Mouse (Mus musculus) mesoderm, embryonic 11.5 days (tissue): ENCODE data around the gene Pyy.

Experiments used
- DNase-seq: peaks from one replicate; pipeline ENCODE4 v3.0.0-alpha.2; 2012; ENCODE audit warnings: low read depth, low spot score

Gene Pyy

GRCm38 (mm10) chr11:102107732-102108131, at the start of gene Pyy:
Gene Pyy (minus strand): TSS chr11:102107832.
- DNase-seq = no peak

- DNase-seq = no peak
Observed at GRCm38 (mm10) chr11:102156786-102157089, 49.1 kb upstream of the Pyy start.

- DNase-seq = peak; percentile 93
Observed at GRCm38 (mm10) chr11:102156039-102156785, 48.6 kb upstream of the Pyy start, which contains the start of gene Tmem101. Gene Tmem101 (minus strand): TSS chr11:102156404.

- no peak for DNase-seq
Observed at GRCm38 (mm10) chr11:102147213-102147989, 39.8 kb upstream of the Pyy start.

- no peak for DNase-seq
Observed at GRCm38 (mm10) chr11:102146531-102146930, 38.9 kb upstream of the Pyy start.

GRCm38 (mm10) chr11:102146005-102146404, 38.4 kb upstream of the Pyy start:
- no peak for DNase-seq

- no peak for DNase-seq
Observed at GRCm38 (mm10) chr11:102145471-102146001, 37.9 kb upstream of the Pyy start, which contains the start of gene Nags. Gene Nags (plus strand): TSS chr11:102145513.

- no peak for DNase-seq
Observed at GRCm38 (mm10) chr11:102144957-102145470, 37.4 kb upstream of the Pyy start.

- DNase-seq = no peak
Observed at GRCm38 (mm10) chr11:102142355-102142754, 34.7 kb upstream of the Pyy start.

GRCm38 (mm10) chr11:102140508-102140907, 32.9 kb upstream of the Pyy start:
- peak; percentile 75 for DNase-seq

GRCm38 (mm10) chr11:102138447-102138740, 30.8 kb upstream of the Pyy start:
- peak; percentile 82 for DNase-seq

GRCm38 (mm10) chr11:102137625-102138446, 30.2 kb upstream of the Pyy start:
- no peak for DNase-seq

GRCm38 (mm10) chr11:102134516-102134915, 26.9 kb upstream of the Pyy start:
- DNase-seq = no peak

- DNase-seq = no peak
Observed at GRCm38 (mm10) chr11:102117386-102117785, 9.8 kb upstream of the Pyy start.

GRCm38 (mm10) chr11:102116241-102116640, 8.6 kb upstream of the Pyy start:
- DNase-seq = no peak

GRCm38 (mm10) chr11:102111576-102111975, 3.9 kb upstream of the Pyy start:
- DNase-seq = no peak

GRCm38 (mm10) chr11:102106911-102107310, 721 bp downstream of the Pyy start:
- no peak for DNase-seq

GRCm38 (mm10) chr11:102102485-102103258, 5.0 kb downstream of the Pyy start:
- DNase-seq = peak; percentile 88

- no peak for DNase-seq
Observed at GRCm38 (mm10) chr11:102101219-102101618, 6.4 kb downstream of the Pyy start, which contains the start of gene Ppy. Gene Ppy (minus strand): TSS chr11:102101319.

- peak; percentile 95 for DNase-seq
Observed at GRCm38 (mm10) chr11:102096887-102097391, 10.7 kb downstream of the Pyy start.

GRCm38 (mm10) chr11:102096446-102096845, 11.2 kb downstream of the Pyy start:
- no peak for DNase-seq
